Mouse (Mus musculus) heart, postnatal 0 days (tissue): ENCODE results near the gene Dip2b. TPM values are rescaled to one million over a fixed set of nuclear protein-coding genes. Genes with fewer than 3 reads are reported as not detected.

Source experiments
- ATAC-seq: fragments of 200-750 bp; cut with Nextera tagmentation; 2 replicates; pipeline ENCODE4 v1.8.0; 2017; ENCODE audit warnings: low read depth, moderate number of reproducible peaks, moderate library complexity; ENCODE audit not compliant: insufficient read depth
- DNase-seq: peaks from one replicate; pipeline ENCODE4 v3.0.0-alpha.2; 2016; ENCODE audit warnings: low spot score
- H3K27ac ChIP-seq: fragments of 300-500 bp; sonication (generic); 2 replicates; pipeline ENCODE4 v1.5.1; 2014; ENCODE audit warnings: low read depth, mild to moderate bottlenecking
- H3K27me3 ChIP-seq: fragments of 300-500 bp; sonication (generic); 2 replicates; pipeline ENCODE4 v1.6.1; 2014; ENCODE audit warnings: low read length, mixed read lengths; ENCODE audit not compliant: control insufficient read depth, insufficient read depth
- H3K36me3 ChIP-seq: fragments of 300-500 bp; sonication (generic); replicated peaks from 2 replicates; pipeline ENCODE4 v1.6.1; 2014; ENCODE audit warnings: low read length, mixed read lengths; ENCODE audit not compliant: control insufficient read depth, insufficient read depth
- H3K4me1 ChIP-seq: fragments of 300-500 bp; sonication (generic); 2 replicates; pipeline ENCODE4 v1.6.1; 2014; ENCODE audit warnings: antibody characterized with exemption; ENCODE audit not compliant: control insufficient read depth, insufficient read depth
- H3K4me2 ChIP-seq: fragments of 300-500 bp; sonication (generic); 2 replicates; pipeline ENCODE4 v1.6.1; 2014; ENCODE audit warnings: low read depth, mild to moderate bottlenecking, low read length, moderate library complexity
- H3K4me3 ChIP-seq: fragments of 300-500 bp; sonication (generic); 2 replicates; pipeline ENCODE4 v1.5.1; 2014; ENCODE audit warnings: low read depth, low read length
- H3K9ac ChIP-seq: fragments of 300-500 bp; sonication (generic); replicated peaks from 2 replicates; pipeline ENCODE4 v1.6.1; 2014; ENCODE audit warnings: low read depth, low read length, mixed read lengths
- H3K9me3 ChIP-seq: fragments of 300-500 bp; sonication (generic); replicated peaks from 2 replicates; pipeline ENCODE4 v1.6.1; 2016; ENCODE audit warnings: low read length; ENCODE audit not compliant: control insufficient read depth
- CTCF ChIP-seq: IDR thresholded peaks from 2 replicates; pipeline ENCODE4 v1.5.1; 2016; ENCODE audit warnings: antibody characterized with exemption, control low read depth, low read depth
- EP300 ChIP-seq: IDR thresholded peaks from 2 replicates; pipeline ENCODE4 v1.6.1; 2016; ENCODE audit warnings: antibody characterized with exemption, low read depth
- WGBS: fragments of 180-500 bp; shearing (Covaris S2); extraction: QIAGEN DNeasy Blood & Tissue Kit; methylation state at CpG from one replicate; pipeline ENCODE4 v1.1.7; 2014; 5-methylcytosine and 5-hydroxymethylcytosine counted together
- polyA plus RNA-seq: library from polyadenylated mRNA; unstranded; fragments of >200 nt; fragmentation: Nextera tagmentation; extraction: Ambion mirVana; gene quantifications from 2 replicates; pipeline ENCODE4 v1.2.1, GENCODE M21; 2015
- total RNA-seq: library from RNA; depleted of rRNA; stranded (reverse); fragments of >200 nt; gene quantifications from 2 replicates; pipeline ENCODE4 v1.2.3, GENCODE M21; 2014; ENCODE audit warnings: low replicate concordance

Dip2b gene
- total and polyA plus RNA-seq, 2 experiments from 2014 or later: 9.7 to 24.0 TPM

GRCm38 (mm10) chr15:100235208-100235965 lies 196.9 kb downstream of the Dip2b start:
- H3K4me1 ChIP-seq: peaks cover 11% of the 10 kb centered on the region
- DNase-seq (no peak), ATAC-seq (no peak)
- no peak overlapping the region for H3K4me2 ChIP-seq
- no peak overlapping the region for H3K27ac ChIP-seq
- no peak overlapping the region for H3K9ac ChIP-seq
- no peaks in the 10 kb centered on the region for H3K27me3 ChIP-seq
- H3K36me3 ChIP-seq: peaks cover 49% of the 10 kb centered on the region
- no peaks in the 10 kb centered on the region for H3K9me3 ChIP-seq
- 87% methylated on average over 12 of the region's 12 CpGs for WGBS
- TF ChIP-seq EP300 (no peak), CTCF (no peak)
- H3K4me3 ChIP-seq: no peak overlapping the region

DNA sequence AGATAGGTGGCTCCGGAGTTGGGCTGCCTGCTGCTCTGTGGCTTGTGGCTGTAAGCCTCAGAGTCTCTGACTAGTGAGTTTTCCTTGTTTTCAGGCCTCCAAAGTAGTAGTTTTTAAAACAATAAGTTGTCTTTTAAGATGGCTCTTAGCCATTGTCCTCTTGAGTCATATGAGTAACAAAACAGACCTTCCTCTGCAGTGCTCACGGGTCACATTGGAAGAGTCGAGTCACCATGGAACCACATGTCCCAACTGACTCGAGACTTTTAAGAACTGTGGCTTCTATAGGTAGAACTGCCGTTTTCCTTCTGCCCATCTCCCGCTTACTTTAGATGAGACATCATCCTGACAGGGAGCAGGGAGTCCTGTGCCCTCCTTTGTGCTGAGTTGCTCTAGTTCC lies 198.5 kb downstream of the Dip2b start:
- TF ChIP-seq CTCF (no peak), EP300 (no peak)
- Histone ChIP-seq H3K9ac (no peak overlapping the region; the same call in 1 of the 2 replicates), H3K4me1 (peaks cover 11% of the 10 kb centered on the region), H3K27me3 (no peaks in the 10 kb centered on the region), H3K4me3 (no peak overlapping the region), H3K27ac (peak overlapping the region; percentile 69), H3K9me3 (no peaks in the 10 kb centered on the region), H3K36me3 (peaks cover 62% of the 10 kb centered on the region), H3K4me2 (no peak overlapping the region)
- no peak for DNase-seq
- ATAC-seq: no peak
- 51% methylated on average over 6 of the region's 6 CpGs for WGBS

GRCm38 (mm10) chr15:100241780-100242179 lies 203.3 kb downstream of the Dip2b start:
- WGBS: 87% methylated on average over 6 of the region's 6 CpGs
- no peak for TF ChIP-seq CTCF
- TF ChIP-seq EP300: no peak
- no peak for DNase-seq
- no peak for ATAC-seq
- Histone ChIP-seq H3K27me3 (no peaks in the 10 kb centered on the region), H3K4me2 (no peak overlapping the region), H3K9ac (no peak overlapping the region), H3K4me3 (no peak overlapping the region), H3K36me3 (peaks cover 68% of the 10 kb centered on the region), H3K27ac (no peak overlapping the region), H3K4me1 (peaks cover 10% of the 10 kb centered on the region), H3K9me3 (no peaks in the 10 kb centered on the region)

DNA sequence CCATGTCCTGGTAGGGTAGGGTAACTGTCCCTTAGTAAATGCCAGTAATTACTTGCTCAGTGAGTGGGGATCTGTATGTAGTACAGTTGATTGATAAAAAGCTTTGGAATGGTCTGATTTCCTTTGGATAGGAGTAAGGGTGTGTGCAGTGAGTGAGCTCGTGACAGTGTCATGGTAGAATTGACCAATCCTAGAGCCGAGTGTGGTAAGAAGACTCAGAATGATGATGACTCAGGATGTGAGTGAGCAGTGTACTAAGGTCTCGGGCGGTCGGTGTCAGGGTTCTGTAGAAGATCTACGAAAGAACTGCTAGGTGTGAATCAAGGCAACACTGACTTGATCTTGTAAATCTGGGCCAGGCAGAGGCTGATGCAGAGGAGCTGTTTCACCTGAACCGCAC lies 207.5 kb downstream of the Dip2b start:
- Histone ChIP-seq H3K4me2 (no peak overlapping the region), H3K9me3 (no peaks in the 10 kb centered on the region), H3K36me3 (peaks cover 88% of the 10 kb centered on the region), H3K27me3 (no peaks in the 10 kb centered on the region), H3K4me3 (no peak overlapping the region), H3K9ac (no peak overlapping the region), H3K4me1 (no peaks in the 10 kb centered on the region), H3K27ac (no peak overlapping the region)
- no peak for DNase-seq
- no peak for TF ChIP-seq EP300
- ATAC-seq: no peak
- 96% methylated on average over 7 of the region's 7 CpGs for WGBS

- Histone ChIP-seq H3K9ac (no peak overlapping the region), H3K4me1 (no peaks in the 10 kb centered on the region), H3K4me2 (no peak overlapping the region), H3K27me3 (no peaks in the 10 kb centered on the region), H3K27ac (no peak overlapping the region), H3K36me3 (peaks cover 92% of the 10 kb centered on the region), H3K9me3 (no peaks in the 10 kb centered on the region), H3K4me3 (no peak overlapping the region)
- no peak for ATAC-seq
- DNase-seq: no peak
- 93% methylated on average over 9 of the region's 9 CpGs for WGBS
- TF ChIP-seq EP300 (no peak), CTCF (no peak)
Measured at GRCm38 (mm10) chr15:100247296-100247695, 208.8 kb downstream of the Dip2b start.
